Mouse (Mus musculus) embryo, embryonic 11.5 days (tissue): ENCODE data around the gene Atp10b.
"Not testable (repeated sequence)": the region's sequence is repeated elsewhere in the genome, so short reads cannot be mapped to it uniquely, and the experiment has no call there.

Experiments
- DNase-seq: peaks from one replicate; pipeline ENCODE4 v3.0.0-alpha.2; 2012; ENCODE audit warnings: low read depth, low spot score

Atp10b gene

DNA sequence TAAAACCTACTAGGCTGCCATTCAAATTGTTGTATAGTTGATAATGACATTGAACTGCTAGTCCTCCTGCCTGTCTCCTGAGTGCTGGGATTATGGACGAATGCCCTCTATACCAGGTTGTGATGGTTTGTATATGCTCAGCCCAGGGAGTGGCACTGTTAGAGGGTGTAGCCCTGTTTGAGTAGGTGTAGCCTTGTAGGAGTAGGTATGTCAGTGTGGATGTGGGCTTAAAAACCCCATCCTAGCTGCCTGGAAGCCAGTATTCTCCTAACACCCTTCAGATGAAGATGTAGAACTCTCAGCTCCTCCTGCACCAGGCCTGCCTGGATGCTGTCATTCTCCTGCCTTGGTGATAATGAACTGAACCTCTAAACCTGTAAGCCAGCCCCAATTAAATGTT lies at the start of gene Atp10b:
TSS of gene Atp10b (plus strand) at position 301 of the 400 bp plus-strand sequence.
- no peak for DNase-seq

DNA sequence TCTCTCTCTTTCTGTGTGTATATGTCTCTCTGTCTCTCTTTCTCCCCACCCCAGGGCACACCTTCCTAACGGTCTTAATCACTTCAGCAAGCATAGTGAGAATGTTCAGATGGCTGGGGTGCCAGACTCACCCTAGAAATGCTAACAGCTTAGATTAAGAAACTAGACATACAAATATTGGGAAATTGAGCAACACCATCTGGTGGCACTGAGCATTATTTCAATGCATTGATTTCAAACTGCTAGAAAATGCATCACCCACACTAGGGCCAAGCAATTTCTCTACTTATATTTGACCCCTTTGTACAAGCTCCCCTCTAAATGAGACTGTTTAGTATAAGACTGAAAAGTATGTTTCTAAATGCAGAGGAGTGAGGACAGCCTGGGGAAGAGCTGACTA lies 48.3 kb upstream of the Atp10b start:
- DNase-seq: no peak

DNA sequence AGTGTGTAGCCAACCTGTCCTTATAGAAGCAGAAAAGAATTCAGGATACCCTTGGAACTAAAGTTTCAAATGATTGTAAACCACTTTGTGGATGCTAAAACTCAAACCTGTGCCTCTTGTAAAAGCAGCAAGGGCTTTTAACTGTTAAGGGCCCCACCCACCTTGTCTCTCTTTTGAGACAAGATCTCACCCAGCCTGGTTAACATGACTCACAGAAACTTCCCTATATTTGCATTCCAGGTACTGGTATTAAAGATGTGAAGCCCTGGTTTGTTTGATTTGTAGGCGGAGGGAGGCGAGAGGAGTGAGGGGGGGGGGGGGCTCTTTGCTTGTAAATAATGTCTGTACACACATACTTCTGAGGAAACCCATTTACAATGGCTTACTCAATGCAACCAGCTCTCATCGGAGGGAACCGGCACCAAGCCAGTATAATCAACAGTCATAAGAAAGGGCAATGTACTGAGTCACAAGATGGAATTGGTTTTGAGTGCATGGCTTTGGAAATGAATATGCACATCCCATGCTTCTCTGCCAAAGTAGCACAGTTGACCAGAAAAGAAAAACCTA lies 23.7 kb upstream of the Atp10b start:
- DNase-seq: no peak

DNA sequence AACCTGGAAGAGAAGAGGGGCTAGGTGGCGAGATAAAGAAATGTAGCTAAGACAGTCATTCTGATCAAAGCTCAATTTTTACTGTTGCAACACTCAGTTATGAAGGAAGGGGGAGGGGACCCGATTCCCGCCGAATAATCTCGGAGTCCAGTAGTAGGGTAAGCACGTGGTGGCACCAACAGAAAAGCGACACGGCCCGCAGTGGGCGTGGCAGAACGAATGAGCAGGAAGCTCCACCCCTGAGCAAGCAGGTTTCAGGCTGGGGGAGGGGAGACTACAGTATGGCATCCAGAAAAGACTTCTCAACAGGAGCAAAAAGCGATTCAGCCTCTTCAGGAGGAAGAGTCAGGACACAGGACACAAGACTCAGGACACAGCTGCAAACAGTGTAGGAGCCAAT lies 23.1 kb upstream of the Atp10b start:
- not testable (repeated sequence) for DNase-seq

DNA sequence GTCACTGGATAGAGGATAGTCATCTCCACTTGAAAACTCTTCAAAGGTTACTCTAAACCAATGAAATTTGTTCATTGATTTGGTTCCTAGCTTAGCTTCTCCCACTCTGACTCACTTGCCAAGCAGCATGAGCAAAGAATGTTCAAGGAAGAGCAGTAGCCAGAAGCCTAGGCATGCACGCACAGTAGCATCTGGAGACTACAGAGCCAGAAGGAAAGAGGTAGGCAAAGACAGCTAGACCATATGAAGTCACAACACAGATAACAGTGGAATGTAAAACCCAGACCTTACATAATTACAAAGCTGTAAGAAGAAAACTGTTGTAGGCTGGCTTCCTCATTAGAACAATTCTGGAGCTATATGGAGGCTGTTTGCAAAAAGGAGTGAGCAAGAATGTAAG lies 8.4 kb upstream of the Atp10b start:
- DNase-seq: no peak

DNA sequence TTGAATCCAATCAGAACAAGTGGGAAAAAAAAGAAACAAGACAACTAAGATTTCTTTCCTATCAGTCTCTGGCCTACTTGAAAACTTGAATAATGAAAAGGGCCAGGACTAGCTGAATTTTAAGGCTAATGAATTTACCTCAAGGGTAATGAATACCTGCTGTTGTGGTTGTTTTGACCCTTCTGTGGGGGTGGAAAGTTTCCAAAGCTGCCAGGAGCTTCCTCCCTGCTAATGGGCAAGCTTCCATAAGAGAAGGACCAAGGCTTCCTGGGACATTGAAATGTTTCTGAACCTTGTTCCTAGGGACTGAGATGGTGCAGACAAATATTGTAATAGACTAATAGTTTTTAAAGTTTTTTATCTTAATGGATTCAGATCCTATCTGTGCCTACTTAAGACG lies 6.9 kb upstream of the Atp10b start:
- no peak for DNase-seq

DNA sequence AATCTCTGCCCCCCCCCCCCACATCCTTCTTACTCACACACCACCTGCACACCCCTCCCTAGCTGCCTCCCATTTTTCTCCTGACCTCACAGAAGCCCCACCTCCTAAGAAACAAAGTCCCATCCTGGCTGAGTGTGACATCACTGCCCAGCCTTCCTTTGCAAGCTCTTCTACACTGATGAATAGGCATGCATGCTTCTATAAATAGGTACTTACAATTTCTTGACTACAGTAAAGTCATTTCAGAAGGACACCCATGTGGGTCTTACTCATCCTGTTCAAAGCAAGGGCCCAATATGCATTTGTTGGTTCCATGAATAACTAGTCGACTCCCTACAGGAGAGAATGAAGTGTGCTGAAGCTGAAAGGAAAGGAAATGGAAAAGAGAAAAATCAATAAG lies 5.5 kb upstream of the Atp10b start:
- no peak for DNase-seq

DNA sequence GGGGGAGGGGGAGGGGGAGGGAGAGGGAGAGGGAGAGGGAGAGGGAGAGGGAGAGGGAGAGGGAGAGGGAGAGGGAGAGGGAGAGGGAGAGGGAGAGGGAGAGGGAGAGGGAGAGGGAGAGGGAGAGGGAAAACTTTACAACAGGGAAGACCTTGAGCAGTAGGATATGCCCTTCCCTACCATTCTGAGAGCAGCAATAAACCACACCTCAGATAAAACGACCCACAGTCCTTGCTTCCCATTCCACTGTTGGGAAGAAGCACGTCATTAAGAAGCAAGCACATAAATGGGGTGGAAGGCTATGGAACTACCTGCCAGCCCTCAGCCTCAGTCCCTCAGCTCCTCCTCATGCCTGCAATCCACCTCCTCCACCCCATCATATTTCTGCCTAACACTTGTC lies 4.8 kb upstream of the Atp10b start:
- not testable (repeated sequence) for DNase-seq

DNA sequence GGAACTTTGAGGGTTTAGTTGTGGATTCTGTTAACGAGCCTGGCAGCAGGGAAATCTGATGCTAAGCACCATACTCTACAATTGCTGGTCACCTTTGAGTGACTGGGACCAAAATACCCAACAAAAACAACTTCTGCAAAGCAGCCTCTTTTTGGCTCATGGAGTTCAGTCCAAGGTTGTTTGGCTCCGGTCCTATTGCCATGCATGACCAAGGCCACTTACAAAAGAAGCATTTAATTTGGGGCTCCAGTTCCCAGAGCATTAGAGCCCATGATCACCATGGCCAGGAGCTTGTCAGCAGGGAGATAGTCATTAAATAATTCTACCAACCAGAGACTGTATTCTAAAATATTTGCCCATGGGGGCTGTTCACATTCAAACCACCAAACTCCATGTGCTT lies 2.3 kb upstream of the Atp10b start:
- no peak for DNase-seq

DNA sequence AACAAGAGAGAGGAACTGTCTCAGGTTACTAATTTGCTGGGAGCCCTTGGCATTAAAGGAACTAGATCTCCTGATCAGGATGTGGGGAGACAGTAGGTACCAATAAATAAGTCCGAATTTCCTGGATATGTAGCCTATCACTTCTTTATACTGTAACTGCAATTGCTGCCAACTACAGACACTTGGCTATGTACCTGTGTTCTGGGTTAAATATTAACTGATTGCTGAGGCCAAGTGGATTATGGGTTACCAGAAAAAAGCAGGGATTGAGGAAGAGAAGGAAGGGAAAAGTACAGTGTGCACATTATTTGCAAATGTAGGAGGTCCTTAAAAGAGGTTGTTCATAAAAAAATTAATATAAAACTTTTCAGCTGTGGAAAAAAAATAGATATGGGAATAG lies 1.3 kb upstream of the Atp10b start:
- DNase-seq: no peak

DNA sequence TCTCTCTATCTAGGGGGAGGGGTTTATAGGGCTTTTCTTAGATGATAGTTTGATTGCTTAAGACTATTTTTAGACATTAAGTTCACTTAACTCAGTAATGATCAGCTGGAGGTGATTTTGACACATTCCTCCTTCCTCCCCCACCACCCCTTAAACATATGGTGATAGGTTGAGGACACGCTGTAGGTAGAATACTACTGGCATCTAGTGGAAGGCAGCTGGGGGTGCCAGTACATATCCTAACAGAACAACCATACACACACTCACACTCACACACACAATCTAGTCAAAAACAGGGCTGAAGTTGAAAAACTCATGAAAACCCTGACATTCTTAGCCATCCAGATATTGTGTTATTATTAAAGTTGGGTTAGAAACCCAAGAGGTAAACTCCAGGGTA lies 5.3 kb downstream of the Atp10b start:
- DNase-seq: no peak

DNA sequence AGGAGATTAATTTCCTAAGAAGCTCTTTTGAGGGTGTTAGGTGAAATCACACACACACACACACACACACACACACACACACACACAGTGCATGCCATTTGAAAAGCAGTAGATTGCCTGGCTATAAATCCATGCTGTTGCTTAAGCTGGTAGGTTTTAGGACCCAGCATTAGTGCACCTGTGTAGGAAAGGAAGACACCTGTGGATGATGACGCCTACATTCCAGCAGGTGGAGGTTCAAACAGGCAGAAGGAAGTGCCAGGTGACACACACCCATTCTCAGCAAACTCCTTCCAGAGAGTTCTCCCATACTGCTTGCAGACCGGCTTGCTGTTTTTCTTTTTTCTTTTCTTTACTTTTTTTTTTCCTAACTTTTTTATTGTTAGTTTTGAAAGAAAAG lies 5.7 kb downstream of the Atp10b start:
- no peak for DNase-seq

DNA sequence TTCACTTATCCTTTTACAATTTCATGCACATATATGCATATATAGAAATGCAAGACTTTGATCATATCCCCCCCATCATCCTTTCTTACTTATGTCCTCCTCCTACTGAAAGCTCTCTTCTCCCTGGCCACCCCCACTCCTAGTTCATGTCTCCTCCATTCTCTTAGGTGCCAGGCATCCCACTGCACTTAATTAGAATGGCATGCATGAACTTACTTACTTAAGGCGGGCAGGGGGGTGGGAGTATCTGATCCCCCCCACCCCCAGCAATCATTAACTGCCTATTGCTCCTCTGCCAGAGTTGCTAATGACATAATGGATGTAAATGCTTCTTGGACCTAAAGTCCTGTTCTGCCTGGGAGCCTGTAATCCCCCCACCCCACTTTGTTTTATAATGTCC lies 9.1 kb downstream of the Atp10b start:
- DNase-seq: no peak

DNA sequence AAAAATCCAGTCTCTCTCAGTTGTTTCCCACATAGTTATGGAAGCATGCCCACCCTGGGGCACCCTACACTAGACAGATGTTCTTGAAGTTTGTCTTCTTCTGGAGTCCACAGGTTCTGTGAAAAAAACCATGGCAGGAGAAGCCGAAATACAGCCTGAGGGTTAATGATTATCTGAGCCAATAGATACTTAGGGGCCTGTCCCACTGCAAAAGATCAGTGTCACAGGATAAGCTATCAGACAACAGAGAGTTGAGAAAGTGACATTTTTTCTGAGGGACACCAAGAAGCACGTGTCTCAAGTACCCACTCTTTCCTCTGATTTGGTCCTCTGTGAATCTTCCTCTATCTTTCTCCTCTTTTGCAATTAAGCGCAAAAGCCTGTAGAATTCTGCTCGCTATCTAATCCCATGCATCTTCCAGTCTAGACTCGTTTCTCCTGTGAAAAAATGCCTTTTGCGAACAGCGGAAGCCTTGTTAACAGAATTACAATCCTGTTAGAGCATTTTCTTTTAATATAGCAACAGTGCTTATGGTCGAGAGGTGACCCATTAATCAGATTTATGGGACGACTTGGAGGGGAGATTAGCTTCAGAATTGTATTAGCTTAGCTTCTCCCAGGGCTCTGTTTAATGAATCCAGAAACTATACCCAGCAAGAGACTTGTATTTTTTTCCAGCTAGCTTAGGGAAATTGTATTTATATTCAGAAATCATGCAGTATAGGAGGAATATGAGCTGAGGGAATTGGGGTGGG lies 10.7 kb downstream of the Atp10b start:
- no peak for DNase-seq

DNA sequence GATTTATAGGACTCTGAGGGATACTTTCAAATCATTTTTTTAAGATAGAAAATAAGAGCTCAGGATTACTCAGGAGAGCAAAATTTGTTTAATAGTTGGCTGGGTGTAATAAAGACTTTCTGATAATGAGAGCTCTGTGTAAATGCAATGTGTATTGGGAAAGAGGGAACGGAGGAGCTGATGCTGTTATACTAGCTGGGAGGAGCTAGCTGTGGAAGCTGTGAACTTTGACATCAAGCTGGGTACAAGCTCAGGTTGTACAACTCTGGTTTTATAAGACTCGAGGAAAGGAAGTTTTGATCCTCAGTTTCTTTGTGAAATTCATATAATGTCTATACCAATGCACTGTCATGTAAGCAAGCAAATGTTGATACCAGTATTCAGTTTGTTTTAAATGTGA lies 20.9 kb downstream of the Atp10b start:
- DNase-seq: no peak

DNA sequence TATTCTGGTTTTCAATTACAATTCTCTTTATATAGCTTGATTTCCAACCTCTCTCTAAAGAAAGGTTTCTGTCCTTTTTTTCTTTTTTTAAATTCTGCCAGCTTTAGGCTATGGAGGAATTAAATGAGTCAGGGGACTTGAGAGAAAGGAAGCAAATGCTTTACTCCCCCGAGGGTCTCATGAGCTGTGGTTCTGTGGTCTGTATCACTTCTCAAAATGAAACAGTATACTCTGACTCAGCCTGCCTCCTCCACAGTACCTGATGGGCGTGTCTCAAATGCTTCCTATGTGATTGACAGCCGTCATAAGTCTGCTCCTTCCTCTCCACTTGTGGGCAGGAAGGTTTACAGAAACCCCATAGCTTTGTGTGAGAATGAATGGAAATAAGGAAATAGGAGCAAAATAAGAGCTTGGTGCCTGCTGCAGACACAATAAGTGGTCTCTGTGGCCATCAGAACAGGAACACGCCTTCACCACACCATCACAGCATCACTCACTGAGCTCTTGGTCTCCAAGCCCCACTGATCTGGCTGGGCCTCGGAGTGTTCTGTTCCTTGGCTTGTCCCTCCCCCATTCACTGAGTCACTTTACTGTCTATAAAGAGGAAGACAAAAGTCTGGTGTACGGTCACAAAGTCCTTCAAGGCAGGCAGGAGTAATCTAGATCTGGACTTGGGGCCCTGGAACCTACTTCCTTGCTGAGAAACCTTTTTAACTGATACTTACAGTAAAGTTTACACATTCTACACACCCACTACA lies 24.9 kb downstream of the Atp10b start:
- no peak for DNase-seq

DNA sequence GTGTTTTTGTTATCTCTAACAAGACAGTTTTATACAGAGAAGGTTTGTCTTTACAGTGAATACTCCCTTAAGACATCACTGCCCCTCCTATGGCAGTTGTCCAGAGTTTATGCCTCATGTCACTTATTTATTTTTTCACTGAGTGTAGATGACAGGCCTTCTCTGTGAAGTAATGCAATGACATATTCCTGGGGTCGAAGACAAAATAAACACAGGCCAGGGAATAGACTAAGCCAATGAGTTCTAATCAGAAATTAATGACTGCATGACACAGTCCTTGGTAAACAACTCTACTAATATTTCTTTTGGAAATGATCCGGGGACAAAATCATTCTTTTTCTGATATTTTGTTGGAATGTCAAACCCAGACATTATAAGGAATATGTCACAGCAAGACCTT lies 32.7 kb downstream of the Atp10b start:
- DNase-seq: no peak

DNA sequence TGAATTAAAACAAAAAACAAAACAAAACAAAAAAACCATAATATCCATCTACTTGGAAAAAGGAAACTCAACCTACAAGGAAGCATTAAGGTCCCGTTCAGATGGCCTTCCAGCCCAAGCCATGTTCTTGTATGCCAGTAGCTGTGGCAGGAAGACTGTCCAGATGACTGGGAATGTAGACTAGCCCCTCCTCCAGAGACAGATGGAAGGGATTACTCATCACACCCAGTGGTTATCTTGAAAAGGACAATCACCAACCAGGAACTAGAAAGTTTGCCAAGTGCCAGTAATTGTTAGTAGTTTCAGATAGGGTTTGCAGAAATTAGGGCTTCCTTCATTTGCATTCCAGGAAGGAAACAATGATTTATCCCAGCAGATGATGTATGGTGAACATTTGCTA lies 33.1 kb downstream of the Atp10b start:
- no peak for DNase-seq

DNA sequence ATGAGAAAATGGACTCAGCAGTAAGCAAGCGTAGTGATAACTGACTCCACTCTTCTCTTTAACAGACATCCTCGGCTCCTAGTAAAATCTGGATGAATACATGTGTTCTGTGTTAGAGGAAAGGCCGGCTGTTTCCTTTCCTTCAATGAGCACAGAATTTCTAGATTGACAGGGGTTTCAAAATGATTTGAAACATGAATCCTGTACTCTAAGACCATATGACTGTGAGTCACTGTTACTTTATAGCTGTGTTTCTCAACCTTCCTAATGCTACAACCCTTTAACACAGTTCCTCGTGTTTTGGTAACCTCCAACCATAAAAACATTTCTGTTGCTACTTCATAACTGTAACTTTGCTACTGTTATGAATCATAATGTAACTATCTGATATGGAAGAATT lies 33.8 kb downstream of the Atp10b start:
- peak; percentile 1 for DNase-seq

DNA sequence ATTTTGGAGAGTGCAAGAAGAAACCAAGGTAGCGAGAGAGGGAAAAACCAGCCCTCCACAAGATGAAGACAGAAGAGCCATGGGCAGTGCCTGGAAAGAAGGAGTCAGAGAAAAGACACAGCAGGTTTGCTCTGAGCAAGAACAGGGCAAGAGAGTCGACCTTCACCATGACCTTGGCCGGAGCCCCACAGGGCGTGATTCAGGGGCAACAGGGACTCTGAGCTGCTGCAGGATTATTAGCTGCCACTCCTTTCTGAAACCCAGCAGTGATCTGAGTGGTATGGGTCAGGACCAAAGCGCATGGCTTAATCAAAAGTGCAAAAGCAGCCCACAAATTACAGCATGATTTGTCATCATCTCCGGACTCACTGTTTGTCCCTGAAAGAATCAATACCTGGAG lies 36.6 kb downstream of the Atp10b start:
- DNase-seq: no peak

DNA sequence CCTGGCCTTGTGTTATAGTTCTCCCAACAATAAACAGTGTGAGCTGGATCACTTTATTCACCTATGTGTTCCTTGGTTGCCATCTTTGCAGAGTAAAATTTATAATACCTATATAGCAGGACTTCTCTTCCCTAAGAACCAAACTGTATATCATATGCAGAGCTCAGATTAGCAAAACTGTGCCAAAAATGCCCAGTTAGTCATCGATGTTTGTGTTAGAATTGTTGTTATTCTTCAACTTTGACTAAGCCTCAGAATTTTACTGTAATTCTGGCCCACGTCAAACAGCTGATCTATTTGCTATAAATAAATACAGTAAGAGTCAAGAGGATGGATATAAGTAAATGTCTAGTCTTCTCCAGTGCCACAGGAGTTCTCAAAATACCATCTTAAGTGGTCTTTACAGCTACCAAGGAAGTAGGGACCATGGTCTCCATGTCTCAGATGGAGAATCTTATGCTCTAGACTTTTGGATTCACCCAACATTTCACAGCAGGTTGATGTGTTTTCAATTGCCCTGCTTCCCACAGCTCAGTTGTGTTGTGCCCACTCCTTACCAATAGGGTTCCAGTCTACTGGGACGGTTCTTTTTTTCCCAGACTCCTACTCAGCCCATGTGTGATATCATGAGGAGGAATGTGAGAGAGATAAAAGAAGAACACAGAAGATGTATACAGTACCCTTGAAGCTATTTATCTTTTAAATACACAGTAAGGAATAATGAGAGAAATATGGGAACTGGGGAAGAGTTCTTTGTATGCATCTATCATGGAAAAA lies 40.3 kb downstream of the Atp10b start:
- no peak for DNase-seq

DNA sequence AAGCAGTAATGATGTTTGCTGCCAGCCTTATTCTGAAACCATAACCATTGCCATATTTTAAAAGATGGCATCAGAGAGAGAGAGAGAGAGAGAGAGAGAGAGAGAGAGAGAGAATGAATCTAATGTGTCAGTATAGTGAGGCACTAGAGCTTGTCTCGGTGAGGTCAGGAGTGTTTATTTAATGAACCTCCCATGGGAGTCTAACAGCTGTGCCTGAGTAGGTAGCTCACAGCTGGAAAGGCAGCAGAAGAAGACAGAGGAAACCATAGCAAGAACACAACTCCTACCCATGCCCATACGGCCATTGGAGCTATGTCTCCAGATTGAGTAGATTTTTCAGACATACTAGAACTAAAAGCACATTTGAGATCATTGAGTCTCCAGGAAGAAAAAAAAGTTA lies 49.1 kb downstream of the Atp10b start:
- DNase-seq: no peak
